ENCODE assay signal across 10 mouse cellular contexts in genomic region chr8:127128781-127129396, GRCm38 (mm10).
DNase-seq lines count a peak whose midpoint lies in the region; ATAC-seq and TF ChIP-seq lines count a peak whose summit lies in the region.
"Had no signal": no experiment of that assay in that cellular context is flagged by ENCODE, and none has a peak within 500 bp of the region (broad histone marks: within the 10 kb centered on the region; RNA-seq: fewer than 3 reads in every experiment).

No protein-coding gene starts in this region.

- ATAC-seq in forebrain, embryonic 15.5 days (replicated peaks) = no peak

- H3K4me1 ChIP-seq in forebrain, embryonic 15.5 days = peaks cover 15% of the 10 kb centered on the region

- peak overlapping the region; percentile 37 for H3K4me3 ChIP-seq in layer of hippocampus, adult 2 months
- H3K4me3 ChIP-seq in forebrain, embryonic 15.5 days = no peak overlapping the region
- H3K4me3 ChIP-seq: lung, embryonic 15.5 days had no signal

- H3K4me2 ChIP-seq in forebrain, embryonic 15.5 days (replicated peaks) = no peak overlapping the region
- H3K4me2 ChIP-seq: lung, embryonic 15.5 days had no signal

- no peak overlapping the region for H3K9ac ChIP-seq in forebrain, embryonic 15.5 days (replicated peaks)
- H3K9ac ChIP-seq: lung, embryonic 15.5 days had no signal

- H3K9me3 ChIP-seq in forebrain, embryonic 15.5 days = no peaks in the 10 kb centered on the region
- H3K9me3 ChIP-seq: lung, embryonic 15.5 days had no signal

- 40% methylated on average over 8 of the region's 8 CpGs for WGBS in forebrain, embryonic 15.5 days

- no peaks in the 10 kb centered on the region for H3K36me3 ChIP-seq in forebrain, embryonic 15.5 days
- H3K36me3 ChIP-seq: lung, embryonic 15.5 days had no signal

- H3K27ac ChIP-seq in layer of hippocampus, adult 2 months = peak overlapping the region; percentile 67; the same call in 1 of the 2 replicates
- H3K27ac ChIP-seq in forebrain, embryonic 15.5 days (replicated peaks) = no peak overlapping the region
- H3K27ac ChIP-seq: lung, embryonic 15.5 days had no signal

- no peaks in the 10 kb centered on the region for H3K27me3 ChIP-seq in forebrain, embryonic 15.5 days
- H3K27me3 ChIP-seq: lung, embryonic 15.5 days had no signal

- DNase-seq in layer of hippocampus, adult 2 months (ENCODE audit: low spot score in 2 of 2) = peak in 1 of 2 experiments; percentile 13
- no peak for DNase-seq in layer of hippocampus, postnatal 14 days (ENCODE audit: low spot score in 2 of 2)
- peak; percentile 46 for DNase-seq in adrenal gland, adult 8-10 months
- peak; percentile 93 for DNase-seq in fat pad, adult 2 months (ENCODE audit: extremely low read depth, low read depth, low spot score)
- DNase-seq in kidney, postnatal 25 days = peak; percentile 73 to 84
- DNase-seq in T-cell, adult 2 months (ENCODE audit: low spot score) = no peak
- DNase-seq in embryo, embryonic 10.5 days (ENCODE audit: low spot score) = no peak
- DNase-seq: retina, postnatal 1 day had no signal

- no peak for TF ChIP-seq CTCF in layer of hippocampus, adult 2 months (conservative IDR thresholded peaks at IDR 0.05)

Comparison
In these comparisons a context has a peak if more than half of its experiments do, and no peak if none do; other contexts are left out.
1. DNase-seq: peak in adrenal gland, adult 8-10 months (single experiment), fat pad, adult 2 months (single experiment) and kidney, postnatal 25 days (2 of 2); none in layer of hippocampus, postnatal 14 days (0 of 2), T-cell, adult 2 months (single experiment) and embryo, embryonic 10.5 days (single experiment).